Mouse (Mus musculus) heart, embryonic 13.5 days (tissue): ENCODE results near the gene Ints3. TPM values are rescaled to one million over a fixed set of nuclear protein-coding genes. Genes with fewer than 3 reads are reported as not detected.
A peak's percentile ranks its signal among the peaks of the same experiment; 100 is the strongest.

Source experiments
- ATAC-seq: fragments of 200-750 bp; cut with Nextera tagmentation; 2 replicates; pipeline ENCODE4 v1.8.0; 2017; ENCODE audit warnings: moderate TSS enrichment; ENCODE audit not compliant: insufficient number of reproducible peaks, low FRiP score, low TSS enrichment; ENCODE audit errors: extremely low read depth
- H3K27ac ChIP-seq: fragments of 300-500 bp; sonication (generic); replicated peaks from 2 replicates; pipeline ENCODE4 v1.5.1; 2015; ENCODE audit warnings: moderate library complexity, mild to moderate bottlenecking, inconsistent platforms
- H3K27me3 ChIP-seq: fragments of 300-500 bp; sonication (generic); replicated peaks from 2 replicates; pipeline ENCODE4 v1.6.1; 2015; ENCODE audit warnings: mild to moderate bottlenecking, inconsistent platforms
- H3K36me3 ChIP-seq: fragments of 300-500 bp; sonication (generic); 2 replicates; pipeline ENCODE4 v1.6.1; 2015; ENCODE audit warnings: mild to moderate bottlenecking, inconsistent platforms
- H3K4me1 ChIP-seq: fragments of 300-500 bp; sonication (generic); 2 replicates; pipeline ENCODE4 v1.6.1; 2015; ENCODE audit warnings: inconsistent platforms
- H3K4me2 ChIP-seq: fragments of 300-500 bp; sonication (generic); 2 replicates; pipeline ENCODE4 v1.6.1; 2015; ENCODE audit warnings: inconsistent platforms, mild to moderate bottlenecking, moderate library complexity
- H3K4me3 ChIP-seq: fragments of 300-500 bp; sonication (generic); 2 replicates; pipeline ENCODE4 v1.5.1; 2015; ENCODE audit warnings: moderate library complexity, mild to moderate bottlenecking, inconsistent platforms
- H3K9ac ChIP-seq: fragments of 300-500 bp; sonication (generic); 2 replicates; pipeline ENCODE4 v1.6.1; 2015; ENCODE audit warnings: inconsistent platforms, mild to moderate bottlenecking, moderate library complexity
- H3K9me3 ChIP-seq: fragments of 300-500 bp; sonication (generic); 2 replicates; pipeline ENCODE4 v1.6.1; 2016; ENCODE audit warnings: inconsistent platforms
- WGBS: fragments of 180-500 bp; shearing (Covaris S2); methylation state at CpG from one replicate; pipeline ENCODE4 v1.1.7; 2015; ENCODE audit warnings: mixed read lengths; 5-methylcytosine and 5-hydroxymethylcytosine counted together
- polyA plus RNA-seq: library from polyadenylated mRNA; unstranded; fragments of >200 nt; fragmentation: Nextera tagmentation; extraction: Ambion mirVana; gene quantifications from 2 replicates; pipeline ENCODE4 v1.2.1, GENCODE M21; 2015

Ints3 gene
- polyA plus RNA-seq, 1 experiment from 2014 or later, result 19.8 TPM

- Histone ChIP-seq H3K27ac (no peak overlapping the region), H3K4me3 (no peak overlapping the region), H3K9ac (no peak overlapping the region), H3K4me2 (no peak overlapping the region), H3K27me3 (no peaks in the 10 kb centered on the region; the same call in 1 of the 2 replicates), H3K4me1 (peaks cover 8% of the 10 kb centered on the region; the same call in 1 of the 2 replicates), H3K9me3 (no peaks in the 10 kb centered on the region), H3K36me3 (no peaks in the 10 kb centered on the region)
- 61% methylated on average over 3 of the region's 3 CpGs for WGBS
- no peak for ATAC-seq
Measured at GRCm38 (mm10) chr3:90375562-90376246, 57.7 kb downstream of the Ints3 start.

DNA sequence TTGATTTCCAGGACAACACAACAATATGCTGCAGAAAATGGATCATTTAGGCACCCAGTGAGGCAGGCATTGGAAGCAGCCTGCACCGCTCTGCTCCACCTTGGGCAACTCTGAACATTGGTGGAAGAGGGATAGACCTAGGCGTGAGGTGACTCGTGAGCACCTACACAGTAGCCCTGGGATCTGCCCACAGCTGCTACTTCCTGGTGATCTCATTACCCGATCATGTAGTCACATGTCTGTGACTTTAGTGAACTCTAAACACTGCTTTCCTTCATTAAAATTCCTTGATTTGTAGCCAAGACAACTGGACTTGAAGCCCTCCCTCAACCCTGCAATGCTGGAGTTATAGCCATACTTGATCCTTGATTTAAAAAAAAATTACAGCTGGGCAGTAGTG, 59.1 kb downstream of the Ints3 start:
- Histone ChIP-seq H3K9ac (no peak overlapping the region), H3K9me3 (no peaks in the 10 kb centered on the region), H3K27ac (no peak overlapping the region), H3K4me2 (no peak overlapping the region), H3K36me3 (no peaks in the 10 kb centered on the region), H3K4me3 (no peak overlapping the region), H3K4me1 (peaks cover 8% of the 10 kb centered on the region; the same call in 1 of the 2 replicates), H3K27me3 (no peaks in the 10 kb centered on the region; the same call in 1 of the 2 replicates)
- WGBS, result 67% methylated on average over 4 of the region's 4 CpGs
- no peak for ATAC-seq

DNA sequence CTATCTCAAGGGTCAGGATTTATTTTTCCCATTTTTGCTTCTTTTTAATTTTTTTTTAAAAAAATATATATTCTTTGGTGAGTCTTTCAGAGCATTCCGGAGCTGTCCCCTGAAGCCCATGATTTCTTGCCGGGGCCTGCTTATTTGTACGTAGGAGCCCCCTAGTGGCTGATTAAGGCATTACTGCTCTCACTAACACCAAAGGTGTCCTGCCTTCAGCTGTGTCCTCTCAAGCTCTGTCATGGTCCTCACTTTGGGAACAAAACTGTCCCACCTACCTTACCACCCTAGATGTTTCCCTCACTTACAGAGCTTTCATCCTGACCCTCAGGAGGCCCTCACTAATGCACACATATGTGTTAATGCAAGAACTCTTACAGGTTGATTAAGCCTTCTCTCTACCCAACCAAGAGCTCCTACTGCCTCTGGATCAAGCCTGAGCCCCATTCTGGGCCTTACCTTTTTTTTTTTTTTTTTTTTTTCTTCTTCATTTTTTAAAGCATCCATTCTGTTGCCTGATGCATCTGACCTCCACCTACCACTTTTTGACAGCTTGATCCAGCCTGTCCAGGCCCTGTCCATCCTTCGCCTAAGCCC, 59.9 kb downstream of the Ints3 start:
- Histone ChIP-seq H3K9me3 (no peaks in the 10 kb centered on the region), H3K4me2 (no peak overlapping the region), H3K27me3 (no peaks in the 10 kb centered on the region; the same call in 1 of the 2 replicates), H3K27ac (no peak overlapping the region), H3K4me3 (no peak overlapping the region), H3K4me1 (peaks cover 8% of the 10 kb centered on the region; the same call in 1 of the 2 replicates), H3K9ac (no peak overlapping the region; the same call in 1 of the 2 replicates), H3K36me3 (no peaks in the 10 kb centered on the region)
- no peak for ATAC-seq
- 24% methylated on average over 4 of the region's 4 CpGs for WGBS

DNA sequence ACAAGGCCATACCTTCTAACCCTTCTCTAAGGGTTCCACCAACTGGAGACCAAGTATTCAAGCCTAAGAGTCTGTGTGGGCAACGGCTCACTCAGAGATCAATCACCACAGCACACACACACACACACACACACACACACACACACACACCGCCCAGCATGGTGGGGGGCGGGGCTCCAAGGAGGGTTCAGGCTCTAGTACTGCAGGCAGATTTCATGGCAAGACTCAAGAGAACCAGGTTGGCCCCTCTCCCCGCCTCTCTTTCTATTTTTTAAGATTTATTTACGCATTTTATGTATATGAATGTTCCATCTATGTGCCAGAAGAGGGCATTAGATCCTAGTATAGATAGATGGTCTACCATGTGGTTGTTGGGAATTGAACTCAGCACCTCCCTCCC, 60.6 kb downstream of the Ints3 start:
- no peak for ATAC-seq
- Histone ChIP-seq H3K27me3 (no peaks in the 10 kb centered on the region; the same call in 1 of the 2 replicates), H3K4me2 (no peak overlapping the region), H3K9ac (peak overlapping the region; percentile 24; the same call in 1 of the 2 replicates), H3K4me1 (peaks cover 8% of the 10 kb centered on the region; the same call in 1 of the 2 replicates), H3K36me3 (no peaks in the 10 kb centered on the region), H3K9me3 (no peaks in the 10 kb centered on the region), H3K27ac (no peak overlapping the region), H3K4me3 (no peak overlapping the region)
- 55% methylated on average over 5 of the region's 5 CpGs for WGBS

DNA sequence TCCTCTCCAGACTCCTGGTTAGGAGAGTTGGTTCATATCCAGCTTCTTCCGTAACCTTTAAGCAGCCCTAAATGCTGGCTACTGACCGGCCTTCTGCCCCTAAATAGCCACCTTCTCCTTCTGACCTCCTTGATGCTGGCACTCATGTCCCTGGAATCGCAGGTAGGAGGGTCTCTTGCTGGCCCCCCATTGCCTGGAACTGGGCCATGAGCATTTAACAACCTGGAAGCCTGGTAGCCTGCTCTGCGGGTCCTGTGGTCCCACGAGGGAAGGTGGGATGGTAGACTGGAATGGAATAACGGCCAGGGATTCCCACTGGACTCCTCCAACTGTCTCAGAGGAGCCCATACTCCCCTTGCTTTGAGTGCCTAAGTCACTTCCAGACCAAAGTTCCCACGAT, 61.6 kb downstream of the Ints3 start:
- Histone ChIP-seq H3K36me3 (no peaks in the 10 kb centered on the region), H3K9ac (no peak overlapping the region), H3K4me1 (peaks cover 8% of the 10 kb centered on the region; the same call in 1 of the 2 replicates), H3K4me3 (no peak overlapping the region), H3K27me3 (no peaks in the 10 kb centered on the region; the same call in 1 of the 2 replicates), H3K4me2 (no peak overlapping the region), H3K9me3 (no peaks in the 10 kb centered on the region), H3K27ac (no peak overlapping the region)
- WGBS, result 62% methylated on average over 7 of the region's 7 CpGs
- no peak for ATAC-seq

- ATAC-seq, result no peak
- Histone ChIP-seq H3K4me1 (no peaks in the 10 kb centered on the region), H3K4me2 (no peak overlapping the region), H3K9me3 (no peaks in the 10 kb centered on the region), H3K27ac (no peak overlapping the region), H3K27me3 (no peaks in the 10 kb centered on the region; the same call in 1 of the 2 replicates), H3K36me3 (no peaks in the 10 kb centered on the region), H3K9ac (no peak overlapping the region), H3K4me3 (no peak overlapping the region)
- WGBS, result 38% methylated on average over 2 of the region's 2 CpGs
Measured at GRCm38 (mm10) chr3:90369041-90369440, 64.4 kb downstream of the Ints3 start.

DNA sequence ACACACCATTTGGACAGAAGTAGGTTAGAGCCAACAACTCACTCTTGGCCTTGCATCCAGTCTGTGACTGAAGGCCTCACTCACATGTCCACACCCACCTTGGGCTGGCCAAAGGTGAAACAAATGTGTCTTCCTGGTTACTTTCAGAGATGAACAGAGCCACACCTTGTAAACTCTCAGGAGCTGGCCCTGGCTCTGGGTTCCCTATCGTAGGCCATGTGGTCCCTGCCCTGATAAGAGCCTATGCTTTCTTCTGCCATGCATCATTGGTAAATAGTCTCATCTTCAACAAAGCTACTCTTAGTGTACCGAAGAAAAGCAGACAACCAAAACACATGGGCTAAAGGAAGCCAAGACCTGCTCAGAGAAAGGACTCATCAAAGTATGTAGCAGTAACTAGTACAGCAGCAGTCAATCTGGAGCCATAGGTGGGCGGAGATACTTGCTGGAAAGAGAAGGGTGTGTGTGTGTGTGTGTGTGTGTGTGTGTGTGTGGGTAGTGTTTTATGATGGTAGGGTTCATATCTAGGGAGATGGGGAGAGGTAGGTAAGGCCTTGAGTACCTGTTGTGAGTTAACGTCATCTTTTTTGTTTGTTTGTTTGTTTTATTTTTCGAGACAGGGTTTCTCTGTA, 66.3 kb downstream of the Ints3 start:
- H3K4me1 ChIP-seq, result no peaks in the 10 kb centered on the region
- H3K4me2 ChIP-seq, result no peak overlapping the region
- WGBS, result 82% methylated on average over 5 of the region's 5 CpGs
- no peak overlapping the region for H3K4me3 ChIP-seq
- H3K9ac ChIP-seq, result no peak overlapping the region
- no peaks in the 10 kb centered on the region; the same call in 1 of the 2 replicates for H3K27me3 ChIP-seq
- H3K36me3 ChIP-seq, result peaks cover 10% of the 10 kb centered on the region
- ATAC-seq, result no peak
- H3K27ac ChIP-seq, result no peak overlapping the region
- no peaks in the 10 kb centered on the region for H3K9me3 ChIP-seq

DNA sequence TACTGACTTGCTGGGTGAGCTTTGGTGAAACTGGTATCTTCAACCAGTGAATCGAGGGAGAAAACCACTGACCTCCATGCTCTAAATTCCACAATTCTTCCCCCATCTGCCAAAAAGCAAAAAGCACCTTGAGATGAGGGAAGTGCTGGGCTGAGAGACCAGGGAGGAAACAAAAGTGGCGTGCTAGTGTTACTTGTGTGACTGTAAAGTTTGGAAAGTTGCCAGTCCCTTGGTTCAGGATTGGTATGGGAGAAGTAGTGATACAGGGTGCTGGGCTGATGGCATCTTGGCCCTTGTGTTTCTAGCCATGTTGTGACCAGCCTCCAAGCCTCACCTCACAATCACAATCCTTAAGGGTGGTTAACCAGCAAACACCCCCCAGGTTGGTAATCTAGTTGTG, 71.1 kb downstream of the Ints3 start:
- Histone ChIP-seq H3K9me3 (no peaks in the 10 kb centered on the region), H3K4me1 (no peaks in the 10 kb centered on the region), H3K4me3 (no peak overlapping the region), H3K9ac (no peak overlapping the region), H3K4me2 (no peak overlapping the region), H3K27ac (no peak overlapping the region), H3K36me3 (peaks cover 54% of the 10 kb centered on the region), H3K27me3 (no peaks in the 10 kb centered on the region)
- ATAC-seq, result no peak
- WGBS, result 72% methylated on average over 2 of the region's 2 CpGs

DNA sequence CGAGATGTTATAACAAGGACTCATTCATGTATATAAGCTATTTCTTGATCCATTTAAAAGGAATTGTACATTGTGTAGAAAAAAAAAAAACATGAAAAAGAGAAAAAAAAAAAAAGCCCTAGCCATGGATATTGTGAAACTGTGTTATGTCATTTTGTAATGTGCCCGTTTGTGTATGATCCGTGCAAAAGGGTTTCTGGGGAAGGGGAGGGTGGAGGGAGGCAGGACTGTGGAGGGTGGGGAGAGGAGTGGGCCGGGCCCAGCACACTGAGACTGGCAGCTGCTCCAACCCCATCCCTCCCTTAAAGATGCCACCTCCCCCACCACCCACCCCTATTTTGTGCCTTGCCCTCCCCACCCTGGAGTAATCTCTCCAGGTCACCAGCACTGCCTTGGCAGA, 71.9 kb downstream of the Ints3 start:
- no peak for ATAC-seq
- no peak overlapping the region for H3K9ac ChIP-seq
- peaks cover 62% of the 10 kb centered on the region for H3K36me3 ChIP-seq
- no peaks in the 10 kb centered on the region for H3K27me3 ChIP-seq
- H3K4me1 ChIP-seq, result no peaks in the 10 kb centered on the region
- WGBS, result 77% methylated on average over 4 of the region's 4 CpGs
- no peak overlapping the region for H3K4me3 ChIP-seq
- H3K4me2 ChIP-seq, result no peak overlapping the region
- no peak overlapping the region for H3K27ac ChIP-seq
- no peaks in the 10 kb centered on the region for H3K9me3 ChIP-seq

DNA sequence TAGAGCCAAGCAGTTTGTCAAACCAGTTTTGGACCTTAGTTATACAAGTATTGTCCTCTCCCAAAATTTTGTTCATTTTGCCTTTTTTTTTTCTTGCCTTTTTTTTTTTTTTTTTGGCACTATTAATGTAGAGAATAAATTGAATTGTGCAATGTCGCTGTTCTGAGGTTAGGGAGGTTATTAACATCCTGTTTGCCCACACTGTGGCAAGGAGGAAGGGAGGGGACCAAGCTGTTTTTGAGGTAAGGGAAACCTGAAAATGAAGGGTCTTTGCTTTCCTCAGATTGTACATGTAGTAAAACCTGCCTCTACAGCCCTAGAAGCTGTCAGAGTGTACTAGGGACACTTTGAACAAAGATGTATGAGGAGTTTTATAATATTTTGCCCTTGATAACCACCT, 74.2 kb downstream of the Ints3 start:
- Histone ChIP-seq H3K27ac (no peak overlapping the region), H3K9ac (no peak overlapping the region), H3K27me3 (no peaks in the 10 kb centered on the region), H3K4me2 (no peak overlapping the region), H3K36me3 (peaks cover 85% of the 10 kb centered on the region), H3K9me3 (no peaks in the 10 kb centered on the region), H3K4me1 (no peaks in the 10 kb centered on the region), H3K4me3 (no peak overlapping the region)
- WGBS, result 86% methylated on average over 1 of the region's 1 CpGs
- no peak for ATAC-seq

DNA sequence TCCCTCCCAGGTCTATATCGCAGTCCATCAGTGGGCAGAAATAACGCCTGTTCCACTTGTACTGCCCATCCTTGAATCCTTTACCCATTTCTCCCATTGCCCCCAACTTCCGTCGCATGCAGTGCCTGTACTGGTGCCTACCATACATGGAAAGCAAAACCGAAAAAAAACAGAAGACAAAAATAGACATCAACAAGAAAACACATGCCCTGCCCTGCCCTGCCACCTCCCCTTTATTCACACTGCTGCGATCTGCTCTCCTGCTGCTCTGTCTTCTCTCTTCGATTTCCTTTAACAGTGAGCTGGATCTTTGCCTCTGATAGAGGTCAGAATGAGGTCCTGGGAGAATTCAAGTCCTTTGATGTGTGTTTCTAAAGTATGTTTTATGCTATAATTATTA, 75.5 kb downstream of the Ints3 start:
- WGBS, result 79% methylated on average over 7 of the region's 7 CpGs
- H3K4me1 ChIP-seq, result no peaks in the 10 kb centered on the region
- H3K9me3 ChIP-seq, result no peaks in the 10 kb centered on the region
- H3K36me3 ChIP-seq, result peaks cover 93% of the 10 kb centered on the region
- no peak overlapping the region for H3K9ac ChIP-seq
- H3K4me3 ChIP-seq, result no peak overlapping the region
- no peak for ATAC-seq
- no peak overlapping the region for H3K27ac ChIP-seq
- no peaks in the 10 kb centered on the region for H3K27me3 ChIP-seq
- H3K4me2 ChIP-seq, result no peak overlapping the region
